Mouse (Mus musculus): ENCODE data around the gene Gpr35.
A peak's percentile ranks its signal among the peaks of the same experiment; 100 is the strongest.
"Not testable (repeated sequence)": the region's sequence is repeated elsewhere in the genome, so short reads cannot be mapped to it uniquely, and the experiment has no call there.

Gene Gpr35

GRCm38 (mm10) chr1:92933611-92934010, 17.1 kb upstream of the Gpr35 start:
- no peak for DNase-seq (ENCODE audit: low spot score in 2 of 2)

GRCm38 (mm10) chr1:92934182-92934827, 16.4 kb upstream of the Gpr35 start, which contains the start of gene Capn10:
TSS of gene Capn10 (plus strand) at chr1:92934376.
- DNase-seq (ENCODE audit: low spot score in 2 of 2), result peak; percentile 92 to 93

- DNase-seq (ENCODE audit: low spot score in 2 of 2), result no peak
Observed at GRCm38 (mm10) chr1:92935054-92935962, 15.4 kb upstream of the Gpr35 start.

GRCm38 (mm10) chr1:92935977-92936376, 14.7 kb upstream of the Gpr35 start:
- no peak for DNase-seq (ENCODE audit: low spot score in 2 of 2)

GRCm38 (mm10) chr1:92936467-92936866, 14.2 kb upstream of the Gpr35 start:
- DNase-seq (ENCODE audit: low spot score in 2 of 2), result no peak

GRCm38 (mm10) chr1:92937797-92938196, 12.9 kb upstream of the Gpr35 start:
- no peak for DNase-seq (ENCODE audit: low spot score in 2 of 2)

GRCm38 (mm10) chr1:92939746-92940145, 10.9 kb upstream of the Gpr35 start:
- no peak for DNase-seq (ENCODE audit: low spot score in 2 of 2)

GRCm38 (mm10) chr1:92943219-92943989, 7.3 kb upstream of the Gpr35 start:
- no peak for DNase-seq (ENCODE audit: low spot score in 2 of 2)

GRCm38 (mm10) chr1:92947966-92948365, 2.7 kb upstream of the Gpr35 start:
- no peak for DNase-seq (ENCODE audit: low spot score in 2 of 2)

GRCm38 (mm10) chr1:92949426-92949825, 1.2 kb upstream of the Gpr35 start:
- no peak for DNase-seq (ENCODE audit: low spot score in 2 of 2)

GRCm38 (mm10) chr1:92953641-92954040, 3.0 kb downstream of the Gpr35 start:
- DNase-seq (ENCODE audit: low spot score in 2 of 2), result no peak

- DNase-seq (ENCODE audit: low spot score in 2 of 2), result peak; percentile 64 to 75
Observed at GRCm38 (mm10) chr1:92956571-92957335, 6.1 kb downstream of the Gpr35 start.

- DNase-seq (ENCODE audit: low spot score in 2 of 2), result no peak
Observed at GRCm38 (mm10) chr1:92958999-92959398, 8.3 kb downstream of the Gpr35 start.

GRCm38 (mm10) chr1:92970791-92971190, 20.1 kb downstream of the Gpr35 start:
- DNase-seq (ENCODE audit: low spot score in 2 of 2), result not testable (repeated sequence)

- no peak for DNase-seq (ENCODE audit: low spot score in 2 of 2)
Observed at GRCm38 (mm10) chr1:92971879-92972795, 21.5 kb downstream of the Gpr35 start.

- no peak for DNase-seq (ENCODE audit: low spot score in 2 of 2)
Observed at GRCm38 (mm10) chr1:92972854-92973253, 22.2 kb downstream of the Gpr35 start.

- DNase-seq (ENCODE audit: low spot score in 2 of 2), result no peak
Observed at GRCm38 (mm10) chr1:92976141-92976566, 25.5 kb downstream of the Gpr35 start.

GRCm38 (mm10) chr1:92978645-92979044, 28.0 kb downstream of the Gpr35 start:
- DNase-seq (ENCODE audit: low spot score in 2 of 2), result no peak

- no peak for DNase-seq (ENCODE audit: low spot score in 2 of 2)
Observed at GRCm38 (mm10) chr1:92979073-92979602, 28.5 kb downstream of the Gpr35 start.

All from frontal cortex, postnatal 25 days (tissue).